Comparison of ENCODE assay signal across 8 mouse cellular contexts in genomic region chr2:25706643-25707481, GRCm38 (mm10). TPM values are rescaled to one million over a fixed set of nuclear protein-coding genes. Genes with fewer than 3 reads are reported as not detected.
A peak's percentile ranks its signal among the peaks of the same experiment; 100 is the strongest.
DNase-seq lines count a peak whose midpoint lies in the region; ATAC-seq lines count a peak whose summit lies in the region.

Gene Bmyc (plus strand): TSS chr2:25706739.

- H3K9ac ChIP-seq in intestine, embryonic 16.5 days (ENCODE audit: low read depth, low read length), result peak within 1 kb of the TSS; percentile 85

- DNase-seq in adrenal gland, postnatal 25 days, result peak; percentile 80
- peak; percentile 88 for DNase-seq in embryo, embryonic 9.5 days (ENCODE audit: extremely low spot score)
- peak; percentile 88 to 89 for DNase-seq in left cerebral cortex, postnatal 14 days (ENCODE audit: low spot score in 2 of 2)
- peak; percentile 92 for DNase-seq in right cerebral cortex, postnatal 25 days
- DNase-seq in yolk sac, embryonic 10.5 days (ENCODE audit: low spot score), result peak; percentile 75

- WGBS in intestine, embryonic 16.5 days, result under 1% methylated on average over 78 of the region's 78 CpGs

- H3K36me3 ChIP-seq in intestine, embryonic 16.5 days (ENCODE audit: control insufficient read depth, insufficient read depth, low read length), result no peaks in the 10 kb centered on the region

- no peaks in the 10 kb centered on the region for H3K27me3 ChIP-seq in intestine, embryonic 16.5 days (replicated peaks; ENCODE audit: control insufficient read depth, insufficient read depth, low read length)

- peak within 1 kb of the TSS; percentile 78 for H3K4me3 ChIP-seq in intestine, embryonic 16.5 days (ENCODE audit: low read length)

- intact Hi-C loops in left cerebral cortex, postnatal 14 days (cut with DNase I), result no loop called here

- H3K9me3 ChIP-seq in intestine, embryonic 16.5 days (ENCODE audit: control insufficient read depth, low read length), result no peaks in the 10 kb centered on the region

- H3K4me1 ChIP-seq in intestine, embryonic 16.5 days (ENCODE audit: control insufficient read depth, insufficient read depth, low read length), result peaks cover 12% of the 10 kb centered on the region; the same call in 1 of the 2 replicates

- peak within 1 kb of the TSS; percentile 86 for H3K27ac ChIP-seq in intestine, embryonic 16.5 days (ENCODE audit: low read length)

- ATAC-seq in granulocyte monocyte progenitor cell, adult 5-6 weeks (replicated peaks; ENCODE audit: poor library complexity, severe bottlenecking), result peak; percentile 88
- peak; percentile 91 for ATAC-seq in intestine, embryonic 16.5 days
- peak; percentile 96 for ATAC-seq in megakaryocyte progenitor cell, adult 5-6 weeks (replicated peaks; ENCODE audit: poor library complexity)

- peak within 1 kb of the TSS; percentile 96 for H3K4me2 ChIP-seq in intestine, embryonic 16.5 days (ENCODE audit: low read depth, low read length)

RNA-seq across cellular contexts. Expression of gene Bmyc, which starts in this region (rescaled TPM):
- 45.0 and 47.9 TPM in 2 replicates for total RNA-seq in adrenal gland, postnatal 25 days (2021)
- 12.2 and 20.9 TPM in 2 replicates for total RNA-seq in granulocyte monocyte progenitor cell, adult 5-6 weeks (2014; fragmentation: Nextera tagmentation)
- total RNA-seq in granulocyte monocyte progenitor cell, adult 5-6 weeks (2017), result 4.9 and 9.2 TPM in 2 replicates
- polyA plus RNA-seq in intestine, embryonic 16.5 days (2015; fragmentation: Nextera tagmentation; extraction: Ambion mirVana), result 82.8 and 94.2 TPM in 2 replicates
- 10 to 100 TPM; 85.8 to 98.2 TPM for total RNA-seq in left cerebral cortex, postnatal 14 days (2021)
- 16.0 and 19.1 TPM in 2 replicates for total RNA-seq in megakaryocyte progenitor cell, adult 5-6 weeks (2015)
- total RNA-seq in megakaryocyte progenitor cell, adult 5-6 weeks (2017), result 6.5 and 8.6 TPM in 2 replicates

Comparison
In these comparisons a context has a peak if more than half of its experiments do, and no peak if none do; other contexts are left out.
1. Peak in every context shown above with its lines: DNase-seq, ATAC-seq, H3K4me3 ChIP-seq and H3K27ac ChIP-seq.